Mouse (Mus musculus): Measurements from ENCODE around the gene Cbr3. TPM values are rescaled to one million over a fixed set of nuclear protein-coding genes. Genes with fewer than 3 reads are reported as not detected.
A peak's percentile ranks its signal among the peaks of the same experiment; 100 is the strongest.

Cbr3 gene
- polyA plus RNA-seq, 1 experiment from 2014 or later: 14.4 TPM

- Histone ChIP-seq H3K27me3 (replicated peaks; ENCODE audit: insufficient read depth, low read length) (no peaks in the 10 kb centered on the region), H3K4me1 (ENCODE audit: insufficient read depth, low read depth, low read length) (peaks cover 5% of the 10 kb centered on the region; the same call in 1 of the 2 replicates), H3K4me2 (replicated peaks; ENCODE audit: low read depth, low read length) (no peak overlapping the region), H3K9ac (replicated peaks; ENCODE audit: low read depth) (no peak overlapping the region), H3K4me3 (ENCODE audit: low read depth, low read length) (no peak overlapping the region), H3K9me3 (ENCODE audit: low read length) (no peaks in the 10 kb centered on the region), H3K36me3 (ENCODE audit: insufficient read depth, low read length) (no peaks in the 10 kb centered on the region), H3K27ac (ENCODE audit: low read length) (no peak overlapping the region)
- DNase-seq (ENCODE audit: low spot score) (no peak), ATAC-seq (no peak)
- TF ChIP-seq EP300 (IDR thresholded peaks at IDR 0.05) (no peak), CTCF (IDR thresholded peaks at IDR 0.05) (no peak)
- WGBS: 93% methylated on average over 4 of the region's 4 CpGs
Measured at GRCm38 (mm10) chr16:93726186-93726585, 43.2 kb downstream of the Cbr3 start.

- Histone ChIP-seq H3K9me3 (ENCODE audit: low read length) (no peaks in the 10 kb centered on the region), H3K4me1 (ENCODE audit: insufficient read depth, low read depth, low read length) (peaks cover 5% of the 10 kb centered on the region; the same call in 1 of the 2 replicates), H3K36me3 (ENCODE audit: insufficient read depth, low read length) (no peaks in the 10 kb centered on the region), H3K27me3 (replicated peaks; ENCODE audit: insufficient read depth, low read length) (no peaks in the 10 kb centered on the region), H3K9ac (replicated peaks; ENCODE audit: low read depth) (no peak overlapping the region), H3K4me3 (ENCODE audit: low read depth, low read length) (no peak overlapping the region), H3K4me2 (replicated peaks; ENCODE audit: low read depth, low read length) (no peak overlapping the region), H3K27ac (ENCODE audit: low read length) (no peak overlapping the region)
- TF ChIP-seq EP300 (IDR thresholded peaks at IDR 0.05) (no peak), CTCF (IDR thresholded peaks at IDR 0.05) (no peak)
- 52% methylated on average over 9 of the region's 9 CpGs for WGBS
- DNase-seq (ENCODE audit: low spot score): peak; percentile 59
- ATAC-seq: peak; percentile 48
Measured at GRCm38 (mm10) chr16:93728676-93729075, 45.7 kb downstream of the Cbr3 start.

DNA sequence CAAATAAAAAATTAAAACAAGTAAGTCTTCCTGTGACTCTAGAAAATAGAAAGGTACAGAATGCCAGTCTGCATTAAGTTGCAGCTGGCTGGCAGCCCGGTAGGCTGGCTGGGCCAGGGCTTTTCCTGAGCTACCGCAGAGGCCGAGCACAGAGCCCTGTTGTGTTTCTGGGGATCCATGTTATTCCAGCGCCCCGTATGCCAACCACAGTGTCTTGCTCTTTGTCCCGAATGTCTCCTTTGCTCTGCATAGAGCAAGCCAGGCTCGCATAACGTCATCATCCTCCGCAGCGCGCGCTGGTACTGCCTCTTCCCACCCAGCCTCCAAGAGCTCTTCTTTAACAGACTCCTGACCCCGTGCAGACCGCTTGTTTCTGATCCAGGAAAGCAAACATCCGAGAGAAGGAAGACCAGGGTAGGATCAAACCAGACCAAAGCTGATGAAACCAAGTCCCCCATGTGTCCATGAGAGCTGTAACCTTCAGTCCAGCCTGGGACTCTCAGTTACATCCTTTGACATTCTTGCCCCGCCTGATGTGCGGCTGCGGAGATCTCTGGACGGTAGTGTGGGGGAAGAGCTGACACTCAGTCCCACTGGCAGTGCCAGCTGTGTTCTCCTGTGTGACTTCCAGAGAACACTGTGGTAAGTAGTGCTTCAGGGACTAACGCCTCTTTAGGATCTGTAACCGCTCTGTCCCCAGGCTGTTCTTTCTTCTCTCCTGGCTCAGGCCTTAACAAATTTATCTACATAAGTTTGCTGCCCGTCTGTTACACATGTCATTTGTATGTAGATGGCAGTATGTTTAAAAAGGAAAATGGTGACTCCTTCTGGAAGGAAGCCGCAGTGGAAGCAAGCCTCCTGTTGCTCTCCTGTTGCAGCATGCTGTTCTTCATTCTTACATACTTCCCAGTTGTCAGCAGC, 47.0 kb downstream of the Cbr3 start:
- no peak overlapping the region for H3K9ac ChIP-seq (replicated peaks; ENCODE audit: low read depth)
- TF ChIP-seq CTCF (IDR thresholded peaks at IDR 0.05) (no peak), EP300 (IDR thresholded peaks at IDR 0.05) (no peak)
- DNase-seq (ENCODE audit: low spot score) (no peak), ATAC-seq (no peak)
- no peak overlapping the region for H3K27ac ChIP-seq (ENCODE audit: low read length)
- no peaks in the 10 kb centered on the region for H3K36me3 ChIP-seq (ENCODE audit: insufficient read depth, low read length)
- H3K4me3 ChIP-seq (ENCODE audit: low read depth, low read length): no peak overlapping the region
- 69% methylated on average over 23 of the region's 23 CpGs for WGBS
- peaks cover 5% of the 10 kb centered on the region; the same call in 1 of the 2 replicates for H3K4me1 ChIP-seq (ENCODE audit: insufficient read depth, low read depth, low read length)
- H3K27me3 ChIP-seq (replicated peaks; ENCODE audit: insufficient read depth, low read length): no peaks in the 10 kb centered on the region
- H3K4me2 ChIP-seq (replicated peaks; ENCODE audit: low read depth, low read length): no peak overlapping the region
- H3K9me3 ChIP-seq (ENCODE audit: low read length): no peaks in the 10 kb centered on the region

DNA sequence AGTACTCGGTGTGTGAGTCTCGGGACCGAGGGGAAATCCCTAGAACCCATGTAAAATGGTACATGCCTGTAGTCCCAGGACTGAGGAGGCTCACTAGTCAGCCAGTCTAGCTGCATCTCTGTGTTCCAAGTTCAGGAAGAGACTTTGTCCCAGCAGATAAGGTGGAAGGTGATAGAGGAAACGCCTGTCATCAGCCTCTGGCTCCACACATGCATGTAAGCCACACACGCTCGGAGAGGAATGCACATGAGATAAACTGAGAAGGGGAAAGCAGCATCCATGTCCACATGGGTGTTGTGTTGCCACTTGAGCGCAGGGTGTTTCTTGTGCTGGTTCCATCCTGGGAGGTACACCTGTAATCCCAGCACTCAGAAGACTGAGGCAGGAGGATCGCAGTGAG, 48.3 kb downstream of the Cbr3 start:
- H3K27ac ChIP-seq (ENCODE audit: low read length): no peak overlapping the region
- no peak overlapping the region for H3K9ac ChIP-seq (replicated peaks; ENCODE audit: low read depth)
- no peak for DNase-seq (ENCODE audit: low spot score)
- TF ChIP-seq CTCF (IDR thresholded peaks at IDR 0.05): no peak
- TF ChIP-seq EP300 (IDR thresholded peaks at IDR 0.05): no peak
- H3K36me3 ChIP-seq (ENCODE audit: insufficient read depth, low read length): 0 out of 2 replicates have a peak, but pooled peaks cover under 1% of the 10 kb centered on the region
- peaks cover 5% of the 10 kb centered on the region; the same call in 1 of the 2 replicates for H3K4me1 ChIP-seq (ENCODE audit: insufficient read depth, low read depth, low read length)
- H3K4me3 ChIP-seq (ENCODE audit: low read depth, low read length): no peak overlapping the region
- ATAC-seq: no peak
- 83% methylated on average over 8 of the region's 8 CpGs for WGBS
- H3K9me3 ChIP-seq (ENCODE audit: low read length): no peaks in the 10 kb centered on the region
- H3K27me3 ChIP-seq (replicated peaks; ENCODE audit: insufficient read depth, low read length): no peaks in the 10 kb centered on the region
- H3K4me2 ChIP-seq (replicated peaks; ENCODE audit: low read depth, low read length): no peak overlapping the region

GRCm38 (mm10) chr16:93732875-93733569, 50.0 kb downstream of the Cbr3 start:
- Histone ChIP-seq H3K4me3 (ENCODE audit: low read depth, low read length) (no peak overlapping the region), H3K27me3 (replicated peaks; ENCODE audit: insufficient read depth, low read length) (no peaks in the 10 kb centered on the region), H3K36me3 (ENCODE audit: insufficient read depth, low read length) (0 out of 2 replicates have a peak, but pooled peaks cover 3% of the 10 kb centered on the region), H3K4me2 (replicated peaks; ENCODE audit: low read depth, low read length) (no peak overlapping the region), H3K4me1 (ENCODE audit: insufficient read depth, low read depth, low read length) (peaks cover 5% of the 10 kb centered on the region; the same call in 1 of the 2 replicates), H3K9me3 (ENCODE audit: low read length) (no peaks in the 10 kb centered on the region), H3K27ac (ENCODE audit: low read length) (no peak overlapping the region), H3K9ac (replicated peaks; ENCODE audit: low read depth) (no peak overlapping the region)
- 58% methylated on average over 18 of the region's 18 CpGs for WGBS
- DNase-seq (ENCODE audit: low spot score): peak; percentile 54
- TF ChIP-seq EP300 (IDR thresholded peaks at IDR 0.05) (no peak), CTCF (IDR thresholded peaks at IDR 0.05) (no peak)
- peak; percentile 46 for ATAC-seq

DNA sequence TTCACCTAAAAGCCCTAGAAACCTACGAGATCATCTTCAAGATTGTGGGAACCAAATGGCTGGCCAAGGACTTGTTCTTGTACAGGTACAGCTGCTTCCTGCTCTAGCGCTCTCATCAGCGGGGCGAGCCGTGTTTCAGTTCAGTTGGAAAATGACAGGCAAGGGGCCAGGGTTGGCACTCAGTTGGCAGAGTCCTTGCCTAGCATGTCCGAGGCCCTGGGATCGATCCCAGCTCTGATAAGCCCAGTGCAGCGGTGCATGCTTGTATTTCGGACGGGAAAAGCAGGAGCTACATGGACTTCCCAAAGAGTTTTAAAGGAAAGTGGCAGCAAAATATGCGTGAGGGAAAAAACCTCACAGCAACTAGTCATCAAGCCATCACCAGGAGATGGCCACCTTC, 56.2 kb downstream of the Cbr3 start:
- Histone ChIP-seq H3K9ac (replicated peaks; ENCODE audit: low read depth) (no peak overlapping the region), H3K27me3 (replicated peaks; ENCODE audit: insufficient read depth, low read length) (no peaks in the 10 kb centered on the region), H3K36me3 (ENCODE audit: insufficient read depth, low read length) (peaks cover 3% of the 10 kb centered on the region; the same call in 1 of the 2 replicates), H3K4me2 (replicated peaks; ENCODE audit: low read depth, low read length) (no peak overlapping the region), H3K27ac (ENCODE audit: low read length) (no peak overlapping the region), H3K9me3 (ENCODE audit: low read length) (no peaks in the 10 kb centered on the region), H3K4me3 (ENCODE audit: low read depth, low read length) (no peak overlapping the region), H3K4me1 (ENCODE audit: insufficient read depth, low read depth, low read length) (peaks cover 3% of the 10 kb centered on the region; the same call in 1 of the 2 replicates)
- 91% methylated on average over 11 of the region's 11 CpGs for WGBS
- ATAC-seq (no peak), DNase-seq (ENCODE audit: low spot score) (no peak)
- TF ChIP-seq EP300 (IDR thresholded peaks at IDR 0.05): no peak

Other genes with a start within 250 kb of the Cbr3 start
- 5.6 and 6.7 TPM in 2 replicates for gene Setd4, start 79.2 kb upstream of the Cbr3 start, polyA plus RNA-seq (2015; fragmentation: Nextera tagmentation; extraction: Ambion mirVana)
- gene Cbr1, start 77.4 kb upstream of the Cbr3 start, polyA plus RNA-seq (2015; fragmentation: Nextera tagmentation; extraction: Ambion mirVana): 74.0 and 75.7 TPM in 2 replicates
- not detected in 2 replicates for gene Gm5678, start 55.1 kb upstream of the Cbr3 start, polyA plus RNA-seq (2015; fragmentation: Nextera tagmentation; extraction: Ambion mirVana)
- gene Dop1b, start 28.7 kb downstream of the Cbr3 start, polyA plus RNA-seq (2015; fragmentation: Nextera tagmentation; extraction: Ambion mirVana): 14.8 and 19.8 TPM in 2 replicates
- gene Morc3, start 148.9 kb downstream of the Cbr3 start, polyA plus RNA-seq (2015; fragmentation: Nextera tagmentation; extraction: Ambion mirVana): 20.8 and 26.5 TPM in 2 replicates
- 9.6 and 10.2 TPM in 2 replicates for gene Chaf1b, start 200.7 kb downstream of the Cbr3 start, polyA plus RNA-seq (2015; fragmentation: Nextera tagmentation; extraction: Ambion mirVana)